Mouse (Mus musculus) forebrain, embryonic 11.5 days (tissue): ENCODE results near the gene Lrrn4. TPM values are rescaled to one million over a fixed set of nuclear protein-coding genes. Genes with fewer than 3 reads are reported as not detected.

Experiments
- ATAC-seq: fragments of 200-750 bp; cut with Nextera tagmentation; replicated peaks from 2 replicates; pipeline ENCODE4 v1.8.0; 2017; ENCODE audit warnings: moderate TSS enrichment; ENCODE audit not compliant: low FRiP score
- DNase-seq: peaks from one replicate; pipeline ENCODE4 v3.0.0-alpha.2; 2017; ENCODE audit warnings: low spot score
- H3K27ac ChIP-seq: fragments of 300-500 bp; sonication (generic); 2 replicates; pipeline ENCODE4 v1.5.1; 2014; ENCODE audit warnings: low read depth, low read length
- H3K27me3 ChIP-seq: fragments of 300-500 bp; sonication (generic); 2 replicates; pipeline ENCODE4 v1.6.1; 2014; ENCODE audit warnings: mild to moderate bottlenecking, low read length, mixed read lengths; ENCODE audit not compliant: control insufficient read depth, insufficient read depth
- H3K36me3 ChIP-seq: fragments of 300-500 bp; sonication (generic); 2 replicates; pipeline ENCODE4 v1.6.1; 2014; ENCODE audit warnings: mild to moderate bottlenecking, low read length, moderate library complexity, mixed read lengths; ENCODE audit not compliant: control insufficient read depth, insufficient read depth
- H3K4me1 ChIP-seq: fragments of 300-500 bp; sonication (generic); replicated peaks from 2 replicates; pipeline ENCODE4 v1.6.1; 2014; ENCODE audit warnings: low read length, mixed read lengths; ENCODE audit not compliant: control insufficient read depth, insufficient read depth
- H3K4me2 ChIP-seq: fragments of 300-500 bp; sonication (generic); 2 replicates; pipeline ENCODE4 v1.6.1; 2014; ENCODE audit warnings: low read depth, mild to moderate bottlenecking, low read length, moderate library complexity, mixed read lengths; ENCODE audit not compliant: severe bottlenecking
- H3K4me3 ChIP-seq: fragments of 300-500 bp; sonication (generic); 2 replicates; pipeline ENCODE4 v1.5.1; 2014; ENCODE audit warnings: low read depth, low read length
- H3K9ac ChIP-seq: fragments of 300-500 bp; sonication (generic); 2 replicates; pipeline ENCODE4 v1.6.1; 2014; ENCODE audit warnings: low read length
- H3K9me3 ChIP-seq: fragments of 300-500 bp; sonication (generic); 2 replicates; pipeline ENCODE4 v1.6.1; 2016; ENCODE audit warnings: low read length, mixed read lengths; ENCODE audit not compliant: control insufficient read depth
- WGBS: fragments of 180-500 bp; shearing (Covaris S2); extraction: QIAGEN DNeasy Blood & Tissue Kit; methylation state at CpG from one replicate; pipeline ENCODE4 v1.1.7; 2014; 5-methylcytosine and 5-hydroxymethylcytosine counted together
- polyA plus RNA-seq: library from polyadenylated mRNA; unstranded; fragments of >200 nt; fragmentation: Nextera tagmentation; extraction: Ambion mirVana; gene quantifications from 2 replicates; pipeline ENCODE4 v1.2.1, GENCODE M21; 2014

Lrrn4 gene
- polyA plus RNA-seq, 1 experiment from 2014 or later: 0.24 TPM

DNA sequence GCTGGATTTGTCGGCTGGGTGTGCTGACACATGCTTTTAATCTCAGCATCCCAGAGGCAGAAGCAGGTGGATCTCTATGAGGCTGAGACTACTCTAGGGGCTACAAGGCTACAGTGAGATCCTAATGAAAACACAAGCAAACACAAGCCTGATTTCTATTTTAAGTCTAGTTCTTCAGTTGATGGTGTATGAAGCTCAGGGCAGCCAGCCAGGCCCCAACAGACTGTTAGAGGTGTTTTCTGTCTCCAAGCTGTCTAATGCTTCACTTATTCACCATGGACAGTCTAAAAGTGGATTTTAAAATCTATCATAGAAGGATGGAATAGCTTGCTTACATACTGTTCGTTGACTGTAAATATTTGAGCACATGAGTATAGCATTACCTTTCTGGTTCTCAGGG, 19.2 kb downstream of the Lrrn4 start:
- H3K27ac ChIP-seq: no peak overlapping the region
- 95% methylated on average over 2 of the region's 2 CpGs for WGBS
- no peaks in the 10 kb centered on the region for H3K9me3 ChIP-seq
- no peak overlapping the region for H3K4me3 ChIP-seq
- H3K9ac ChIP-seq: no peak overlapping the region
- H3K36me3 ChIP-seq: no peaks in the 10 kb centered on the region
- no peak for DNase-seq
- ATAC-seq: no peak
- H3K4me2 ChIP-seq: no peak overlapping the region
- no peaks in the 10 kb centered on the region for H3K4me1 ChIP-seq
- H3K27me3 ChIP-seq: no peaks in the 10 kb centered on the region

DNA sequence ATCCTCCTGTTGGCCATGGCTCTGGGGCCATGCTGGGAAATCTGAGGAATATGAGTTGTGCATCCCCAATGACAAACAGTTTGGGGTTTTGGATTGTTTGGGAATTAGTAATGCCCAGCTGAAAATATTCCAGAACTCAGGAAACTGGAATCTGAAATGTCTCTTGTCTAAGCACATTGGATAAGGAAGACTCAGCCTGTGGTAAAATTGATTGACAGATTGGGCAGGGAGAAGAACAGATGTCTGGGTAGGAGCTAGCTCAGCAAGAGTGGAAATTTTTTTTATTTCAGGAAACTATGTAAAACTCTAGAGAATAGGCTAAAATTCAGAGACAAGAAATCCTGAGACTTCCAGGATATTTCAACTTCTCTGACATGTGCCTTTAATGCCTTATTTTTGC, 20.3 kb downstream of the Lrrn4 start:
- H3K4me1 ChIP-seq: no peaks in the 10 kb centered on the region
- H3K9ac ChIP-seq: no peak overlapping the region
- no peaks in the 10 kb centered on the region for H3K9me3 ChIP-seq
- no peaks in the 10 kb centered on the region for H3K36me3 ChIP-seq
- DNase-seq: no peak
- H3K27me3 ChIP-seq: no peaks in the 10 kb centered on the region
- no peak overlapping the region for H3K4me3 ChIP-seq
- no peak for ATAC-seq
- no peak overlapping the region for H3K4me2 ChIP-seq
- no peak overlapping the region for H3K27ac ChIP-seq

DNA sequence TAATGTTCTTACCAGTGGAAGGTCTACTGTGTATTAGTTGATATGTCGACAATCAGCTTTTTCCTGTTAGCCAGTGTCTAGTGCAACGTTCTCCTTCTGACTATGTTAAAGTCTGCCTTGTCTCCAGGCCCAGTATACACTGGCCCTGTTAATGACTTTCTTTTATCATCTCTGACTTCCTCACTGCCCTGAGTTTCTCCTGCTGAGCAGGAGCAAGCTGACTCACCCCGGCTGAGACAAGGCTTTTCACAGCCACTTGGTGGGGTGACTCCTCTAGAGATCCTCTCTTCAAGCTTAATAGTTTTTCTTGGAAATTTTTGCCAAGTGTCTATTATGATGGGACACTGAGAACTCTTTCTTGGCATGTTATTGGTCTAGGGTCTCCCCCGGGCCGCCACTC, 24.4 kb downstream of the Lrrn4 start:
- ATAC-seq: no peak
- Histone ChIP-seq H3K9ac (no peak overlapping the region), H3K4me2 (no peak overlapping the region), H3K27me3 (no peaks in the 10 kb centered on the region), H3K27ac (no peak overlapping the region), H3K4me1 (no peaks in the 10 kb centered on the region), H3K36me3 (no peaks in the 10 kb centered on the region), H3K9me3 (no peaks in the 10 kb centered on the region), H3K4me3 (no peak overlapping the region)
- WGBS: 80% methylated on average over 5 of the region's 5 CpGs
- DNase-seq: no peak

DNA sequence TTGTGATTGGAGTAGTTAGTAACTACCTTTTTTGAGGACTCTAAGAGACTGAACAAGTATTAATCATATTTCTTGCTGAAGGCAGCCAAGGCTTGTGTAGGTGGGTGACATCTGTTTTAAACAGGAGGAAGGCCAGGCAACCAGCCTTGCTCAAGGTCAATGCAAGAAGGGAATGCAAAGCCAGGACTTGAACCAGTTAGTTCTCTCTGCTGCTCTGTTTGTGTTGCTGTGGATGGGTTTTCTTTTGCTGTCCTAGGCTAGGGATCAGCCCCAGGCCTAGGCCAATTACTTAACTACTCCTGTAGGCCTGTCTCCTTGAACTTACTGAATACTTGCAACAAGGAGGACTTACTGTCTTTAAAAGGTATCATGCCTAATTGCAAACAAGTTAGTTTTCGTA, 27.6 kb downstream of the Lrrn4 start:
- H3K36me3 ChIP-seq: no peaks in the 10 kb centered on the region; the same call in 1 of the 2 replicates
- no peaks in the 10 kb centered on the region for H3K27me3 ChIP-seq
- WGBS: 86% methylated on average over 1 of the region's 1 CpGs
- no peak overlapping the region for H3K27ac ChIP-seq
- H3K9me3 ChIP-seq: no peaks in the 10 kb centered on the region
- no peak overlapping the region for H3K4me3 ChIP-seq
- no peak overlapping the region for H3K9ac ChIP-seq
- H3K4me1 ChIP-seq: peaks cover under 1% of the 10 kb centered on the region; the same call in 1 of the 2 replicates
- ATAC-seq: no peak
- H3K4me2 ChIP-seq: no peak overlapping the region
- no peak for DNase-seq

DNA sequence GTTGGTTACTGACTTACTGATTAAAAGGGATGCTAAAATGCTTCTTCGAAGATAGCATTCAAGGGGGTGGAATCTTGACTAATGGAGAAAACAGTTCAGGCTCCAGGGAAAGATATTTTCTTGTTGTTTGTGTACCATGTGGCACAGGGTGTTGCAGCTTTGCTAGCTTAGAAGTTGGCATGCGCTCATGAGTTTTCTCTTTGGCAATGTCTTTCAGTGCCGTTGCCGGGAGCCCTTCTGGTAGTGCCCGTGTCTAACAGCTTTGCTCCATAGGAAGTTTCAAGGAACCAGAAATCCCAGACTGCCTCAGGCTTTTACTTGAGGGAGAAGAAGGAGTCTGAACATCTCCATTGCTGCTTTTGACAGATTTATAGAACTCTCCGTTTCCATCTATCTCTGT, 31.6 kb downstream of the Lrrn4 start:
- peaks cover 7% of the 10 kb centered on the region for H3K4me1 ChIP-seq
- no peak for DNase-seq
- no peak overlapping the region for H3K4me2 ChIP-seq
- H3K36me3 ChIP-seq: no peaks in the 10 kb centered on the region; the same call in 1 of the 2 replicates
- H3K9ac ChIP-seq: no peak overlapping the region
- H3K27me3 ChIP-seq: no peaks in the 10 kb centered on the region
- no peaks in the 10 kb centered on the region for H3K9me3 ChIP-seq
- ATAC-seq: no peak
- 92% methylated on average over 6 of the region's 6 CpGs for WGBS
- no peak overlapping the region for H3K27ac ChIP-seq
- no peak overlapping the region for H3K4me3 ChIP-seq

DNA sequence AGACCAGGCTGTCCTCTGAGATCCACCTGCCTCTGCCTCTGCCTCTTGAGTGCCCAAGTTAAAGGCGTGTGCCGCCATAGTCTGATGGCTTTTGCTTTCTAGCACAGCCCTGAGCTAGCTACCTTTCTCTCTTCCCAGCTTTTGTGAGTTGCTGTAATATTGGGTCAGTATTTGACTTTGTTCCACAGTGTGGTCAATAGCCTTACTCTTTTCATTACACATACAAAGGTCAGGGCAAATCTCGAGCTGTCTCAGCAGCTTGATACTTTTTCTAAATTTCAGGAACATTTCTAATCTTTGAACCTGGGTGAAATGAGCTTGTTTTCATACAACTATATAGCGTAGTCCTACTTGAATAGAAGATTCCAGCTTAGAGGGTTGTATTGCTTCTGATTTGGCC, 32.3 kb downstream of the Lrrn4 start:
- Histone ChIP-seq H3K4me1 (peaks cover 7% of the 10 kb centered on the region), H3K4me2 (no peak overlapping the region), H3K27ac (no peak overlapping the region), H3K9ac (no peak overlapping the region), H3K4me3 (no peak overlapping the region), H3K27me3 (no peaks in the 10 kb centered on the region), H3K9me3 (no peaks in the 10 kb centered on the region), H3K36me3 (no peaks in the 10 kb centered on the region; the same call in 1 of the 2 replicates)
- ATAC-seq (no peak), DNase-seq (no peak)
- WGBS: 93% methylated on average over 4 of the region's 4 CpGs

- Histone ChIP-seq H3K9me3 (no peaks in the 10 kb centered on the region), H3K4me1 (peaks cover 7% of the 10 kb centered on the region), H3K4me2 (peak overlapping the region; percentile 87), H3K4me3 (peak overlapping the region; percentile 89), H3K9ac (peak overlapping the region; percentile 89), H3K27me3 (no peaks in the 10 kb centered on the region), H3K36me3 (no peaks in the 10 kb centered on the region; the same call in 1 of the 2 replicates), H3K27ac (no peak overlapping the region)
- ATAC-seq: no peak
- DNase-seq: no peak
- 44% methylated on average over 7 of the region's 7 CpGs for WGBS
Measured at GRCm38 (mm10) chr2:132847581-132847980, 33.1 kb downstream of the Lrrn4 start.

DNA sequence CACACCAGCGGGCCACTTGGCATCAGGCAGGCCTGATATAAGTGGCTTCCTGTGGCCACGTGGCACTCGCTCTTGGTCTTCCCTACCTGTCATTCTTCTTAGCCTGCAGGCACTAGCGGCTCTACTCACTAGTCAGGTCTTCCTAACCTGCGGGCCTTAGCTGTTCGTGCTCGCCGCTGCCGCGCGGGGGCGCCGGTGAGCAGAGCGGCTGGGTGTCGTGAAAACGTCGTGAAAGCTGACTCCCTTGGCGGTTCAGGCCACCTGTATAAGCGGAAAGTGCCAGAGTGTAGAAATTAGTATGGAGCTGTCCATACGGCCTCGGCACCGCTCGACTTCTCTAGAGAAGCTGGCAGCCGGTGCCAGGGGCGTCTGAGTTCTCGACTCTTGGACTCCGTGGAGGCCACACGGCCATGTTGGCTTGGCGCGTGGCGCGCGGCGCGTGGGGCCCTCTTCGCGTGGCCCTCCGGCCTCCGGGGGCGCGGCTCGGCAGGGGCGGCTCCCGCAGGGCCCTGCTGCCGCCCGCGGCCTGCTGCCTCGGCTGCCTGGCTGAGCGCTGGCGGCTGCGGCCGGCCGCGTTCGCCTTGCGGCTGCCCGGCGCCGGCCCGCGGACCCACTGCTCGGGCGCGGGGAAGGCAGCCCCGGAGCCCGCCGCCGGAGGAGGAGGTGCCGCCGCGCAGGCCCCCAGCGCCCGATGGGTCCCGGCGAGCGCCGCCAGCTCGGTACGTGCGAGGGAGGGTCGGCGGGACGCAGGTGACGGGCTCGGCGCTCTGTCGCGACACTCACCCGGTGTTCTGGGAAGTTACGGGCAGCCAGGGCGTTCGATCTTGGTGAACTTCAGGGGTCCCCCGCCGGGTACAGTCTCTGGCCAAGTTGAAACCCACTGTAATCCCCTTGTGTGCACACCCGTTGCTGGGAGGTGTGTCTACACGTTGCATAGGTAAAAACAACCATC, 34.0 kb downstream of the Lrrn4 start, which contains the start of gene Crls1:
Gene Crls1, plus strand, starts transcription at position 260 of the 952 bp plus-strand sequence.
- Histone ChIP-seq H3K4me3 (peak within 1 kb of the TSS; percentile 89), H3K27ac (peak within 1 kb of the TSS; percentile 64), H3K27me3 (no peaks in the 10 kb centered on the region), H3K4me1 (peaks cover 7% of the 10 kb centered on the region), H3K9ac (peak within 1 kb of the TSS; percentile 89), H3K4me2 (peak within 1 kb of the TSS; percentile 87), H3K36me3 (no peaks in the 10 kb centered on the region; the same call in 1 of the 2 replicates), H3K9me3 (no peaks in the 10 kb centered on the region)
- under 1% methylated on average over 80 of the region's 96 CpGs for WGBS
- DNase-seq (peak; percentile 98), ATAC-seq (peak; percentile 92)
